Mouse (Mus musculus) megakaryocyte, embryonic 14.5 days (primary cell): ENCODE data around the gene Dlg1. TPM values are rescaled to one million over a fixed set of nuclear protein-coding genes. Genes with fewer than 3 reads are reported as not detected.

Source experiments
- H3K27me3 ChIP-seq: replicated peaks from 2 replicates; pipeline ENCODE3; 2012; ENCODE audit warnings: inconsistent platforms
- H3K36me3 ChIP-seq: replicated peaks from 2 replicates; pipeline ENCODE3; 2012; ENCODE audit warnings: low read length, inconsistent platforms, mixed read lengths
- H3K4me1 ChIP-seq: 2 replicates; pipeline ENCODE4 v1.6.1; 2012; ENCODE audit warnings: inconsistent platforms
- H3K4me3 ChIP-seq: replicated peaks from 2 replicates; pipeline ENCODE3; 2012; ENCODE audit warnings: moderate library complexity, mild to moderate bottlenecking, inconsistent platforms
- H3K9me3 ChIP-seq: 2 replicates; pipeline ENCODE4 v1.6.1; 2012; ENCODE audit warnings: inconsistent platforms
- FLI1 ChIP-seq: IDR thresholded peaks from 2 replicates; pipeline ENCODE4 v1.6.1; 2012; ENCODE audit warnings: low read length, inconsistent platforms, mixed read lengths
- GATA1 ChIP-seq: IDR thresholded peaks from 3 replicates; pipeline ENCODE4 v1.6.1; 2012; ENCODE audit warnings: mixed read lengths, low read length, inconsistent platforms, borderline replicate concordance
- polyA plus RNA-seq: library from polyadenylated mRNA; stranded (reverse); fragments of >175 nt; gene quantifications from 2 replicates; pipeline ENCODE4 v1.2.3, GENCODE M21; 2012; ENCODE audit warnings: low replicate concordance; ENCODE audit not compliant: insufficient read depth

Dlg1 gene
- polyA plus RNA-seq, 1 experiment, result 2.1 TPM

- TF ChIP-seq GATA1 (no peak), FLI1 (no peak)
- H3K36me3 ChIP-seq, result no peaks in the 10 kb centered on the region
These were observed 36.9 kb upstream of the Dlg1 start for GRCm38 (mm10) chr16:31626331-31626730.

GRCm38 (mm10) chr16:31630381-31630780 is 32.9 kb upstream of the Dlg1 start:
- no peak overlapping the region for H3K4me3 ChIP-seq
- no peak for TF ChIP-seq FLI1
- TF ChIP-seq GATA1, result no peak
- H3K36me3 ChIP-seq, result no peaks in the 10 kb centered on the region
- H3K4me1 ChIP-seq, result peaks cover 27% of the 10 kb centered on the region
- H3K9me3 ChIP-seq, result peaks cover 5% of the 10 kb centered on the region
- H3K27me3 ChIP-seq, result no peaks in the 10 kb centered on the region

More at GRCm38 (mm10) chr16:31626331-31626730, 36.9 kb upstream of the Dlg1 start:
- Histone ChIP-seq H3K4me1 (peaks cover 27% of the 10 kb centered on the region), H3K4me3 (no peak overlapping the region), H3K9me3 (peaks cover 5% of the 10 kb centered on the region), H3K27me3 (peaks cover 8% of the 10 kb centered on the region)

DNA sequence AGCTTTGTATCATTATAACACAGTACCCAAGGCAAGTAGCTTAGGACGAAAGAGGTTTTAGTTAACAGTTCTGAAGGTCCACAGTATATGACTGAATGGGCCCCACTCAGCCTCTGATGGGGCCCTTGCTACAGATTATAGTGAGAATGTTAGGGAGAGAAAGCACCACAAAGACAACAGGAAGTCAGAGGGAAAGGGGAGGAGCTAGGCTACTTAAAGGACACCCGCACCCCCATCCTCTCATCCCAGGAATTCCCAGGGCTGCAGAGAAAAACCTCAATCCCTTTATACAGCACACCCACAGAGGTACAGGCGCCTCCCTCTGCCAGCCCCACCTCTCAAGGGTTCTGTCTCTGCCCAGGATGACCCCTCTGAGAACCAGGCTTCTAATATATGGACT is 32.2 kb upstream of the Dlg1 start:
- peaks cover 5% of the 10 kb centered on the region for H3K9me3 ChIP-seq
- no peaks in the 10 kb centered on the region for H3K36me3 ChIP-seq
- H3K27me3 ChIP-seq, result no peaks in the 10 kb centered on the region
- H3K4me3 ChIP-seq, result no peak overlapping the region
- peaks cover 20% of the 10 kb centered on the region for H3K4me1 ChIP-seq
- no peak for TF ChIP-seq GATA1
- no peak for TF ChIP-seq FLI1

- no peaks in the 10 kb centered on the region for H3K27me3 ChIP-seq
- H3K9me3 ChIP-seq, result peaks cover 5% of the 10 kb centered on the region
- peaks cover 20% of the 10 kb centered on the region for H3K4me1 ChIP-seq
- H3K4me3 ChIP-seq, result no peak overlapping the region
- H3K36me3 ChIP-seq, result no peaks in the 10 kb centered on the region
- no peak for TF ChIP-seq FLI1
- no peak for TF ChIP-seq GATA1
These were observed 28.9 kb upstream of the Dlg1 start for GRCm38 (mm10) chr16:31634371-31634770.

DNA sequence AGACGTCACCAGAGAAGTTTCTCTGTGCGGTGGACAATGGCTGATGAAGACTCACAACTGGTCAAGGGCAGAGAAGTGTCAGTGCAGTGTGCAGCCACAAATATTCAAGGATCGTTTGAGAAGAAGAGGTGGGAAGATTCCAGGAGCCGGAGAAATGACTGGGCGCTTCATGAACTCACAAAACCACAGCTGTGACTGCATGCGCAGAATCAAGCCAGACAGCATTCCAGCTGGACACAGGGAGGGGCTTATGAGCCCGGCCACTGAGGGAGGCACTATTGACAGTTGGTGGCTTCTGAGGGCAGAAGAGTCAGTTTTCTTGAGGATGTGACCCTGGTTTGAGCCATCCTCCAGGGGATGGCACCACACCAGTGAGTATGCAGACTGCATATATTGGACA is 24.9 kb upstream of the Dlg1 start:
- Histone ChIP-seq H3K9me3 (no peaks in the 10 kb centered on the region), H3K36me3 (no peaks in the 10 kb centered on the region), H3K4me3 (no peak overlapping the region), H3K4me1 (peaks cover 4% of the 10 kb centered on the region; the same call in 1 of the 2 replicates), H3K27me3 (peaks cover 9% of the 10 kb centered on the region)
- TF ChIP-seq FLI1 (no peak), GATA1 (no peak)

- Histone ChIP-seq H3K27me3 (peaks cover 9% of the 10 kb centered on the region), H3K9me3 (peaks cover 11% of the 10 kb centered on the region), H3K36me3 (no peaks in the 10 kb centered on the region), H3K4me3 (no peak overlapping the region), H3K4me1 (peaks cover 4% of the 10 kb centered on the region; the same call in 1 of the 2 replicates)
- TF ChIP-seq GATA1 (no peak), FLI1 (no peak)
These were observed 23.3 kb upstream of the Dlg1 start for GRCm38 (mm10) chr16:31639946-31640345.

GRCm38 (mm10) chr16:31641776-31642175 is 21.5 kb upstream of the Dlg1 start:
- peaks cover 4% of the 10 kb centered on the region; the same call in 1 of the 2 replicates for H3K4me1 ChIP-seq
- no peak for TF ChIP-seq FLI1
- no peak for TF ChIP-seq GATA1
- no peaks in the 10 kb centered on the region for H3K36me3 ChIP-seq
- peaks cover 10% of the 10 kb centered on the region for H3K27me3 ChIP-seq
- H3K4me3 ChIP-seq, result no peak overlapping the region
- peaks cover 16% of the 10 kb centered on the region for H3K9me3 ChIP-seq

GRCm38 (mm10) chr16:31647221-31647620 is 16.0 kb upstream of the Dlg1 start:
- Histone ChIP-seq H3K27me3 (peaks cover 23% of the 10 kb centered on the region), H3K36me3 (no peaks in the 10 kb centered on the region), H3K4me3 (no peak overlapping the region), H3K4me1 (peaks cover 8% of the 10 kb centered on the region), H3K9me3 (peaks cover 21% of the 10 kb centered on the region)
- no peak for TF ChIP-seq FLI1
- no peak for TF ChIP-seq GATA1

GRCm38 (mm10) chr16:31650788-31651187 is 12.5 kb upstream of the Dlg1 start:
- H3K36me3 ChIP-seq, result no peaks in the 10 kb centered on the region
- H3K4me1 ChIP-seq, result peaks cover 8% of the 10 kb centered on the region
- no peak for TF ChIP-seq GATA1
- no peak for TF ChIP-seq FLI1

DNA sequence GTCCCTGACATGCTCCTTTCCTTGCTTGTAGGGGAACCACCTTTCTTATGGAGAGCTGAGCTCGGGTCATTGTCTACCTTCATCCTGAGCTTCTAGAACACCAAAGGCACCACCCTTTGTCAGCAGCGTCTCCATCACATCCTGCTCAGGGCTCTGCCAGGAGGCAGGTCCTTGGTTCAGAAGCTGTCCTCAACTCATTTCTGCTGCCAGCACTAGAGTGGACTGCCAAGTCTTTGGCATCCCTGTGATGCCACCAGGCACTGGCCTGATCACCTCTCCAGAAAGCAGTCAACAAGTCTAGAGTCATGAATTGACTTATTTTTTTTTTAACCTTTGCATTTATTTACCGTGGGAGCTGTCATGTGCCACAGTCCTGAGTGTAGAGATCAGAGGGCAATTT is 11.7 kb upstream of the Dlg1 start:
- peaks cover 33% of the 10 kb centered on the region for H3K27me3 ChIP-seq

More at GRCm38 (mm10) chr16:31650788-31651187, 12.5 kb upstream of the Dlg1 start:
- H3K4me3 ChIP-seq, result no peak overlapping the region
- peaks cover 5% of the 10 kb centered on the region for H3K9me3 ChIP-seq
- peaks cover 33% of the 10 kb centered on the region for H3K27me3 ChIP-seq

More for the DNA sequence above, 11.7 kb upstream of the Dlg1 start:
- Histone ChIP-seq H3K9me3 (peaks cover 5% of the 10 kb centered on the region), H3K36me3 (no peaks in the 10 kb centered on the region), H3K4me3 (no peak overlapping the region), H3K4me1 (peaks cover 8% of the 10 kb centered on the region)
- TF ChIP-seq FLI1, result no peak
- TF ChIP-seq GATA1, result no peak
